Mouse (Mus musculus) E14TG2a.4 (cell line): ENCODE measurements around the gene Ethe1.

Source experiments
- CTCF ChIP-seq: conservative IDR thresholded peaks from 2 replicates; pipeline ENCODE4 v1.5.1; 2014; ENCODE audit warnings: low read length
- NANOG ChIP-seq: IDR thresholded peaks from 2 replicates; pipeline ENCODE4 v1.6.1; 2014; ENCODE audit warnings: borderline replicate concordance, low read length, mixed read lengths

- TF ChIP-seq CTCF: no peak
- TF ChIP-seq NANOG: no peak
Measured at GRCm38 (mm10) chr7:24617763-24618162, 30.4 kb downstream of the Ethe1 start.
